Mouse (Mus musculus) mouse trophoblast stem cell (cell line): ENCODE data around the gene Ugcg.

Source experiments
- in situ Hi-C, 2 experiments: fragments of 300-500 bp; cut with MseI, MboI; formaldehyde crosslinking; loops; 2 replicates in 1 of 2; 3 replicates in 1 of 2; pipeline ENCODE4 v1.15.1; 2025

The Ugcg gene

GRCm38 (mm10) chr4:59224889-59225288 is 35.8 kb downstream of the Ugcg start:
- in situ Hi-C loops = no loop called here

- in situ Hi-C loops = no loop called here
Measured at GRCm38 (mm10) chr4:59227047-59227446, 38.0 kb downstream of the Ugcg start.

GRCm38 (mm10) chr4:59228951-59229350 is 39.9 kb downstream of the Ugcg start:
- in situ Hi-C loops = no loop called here

GRCm38 (mm10) chr4:59231266-59232055 is 42.4 kb downstream of the Ugcg start:
- in situ Hi-C loops = no loop called here

DNA sequence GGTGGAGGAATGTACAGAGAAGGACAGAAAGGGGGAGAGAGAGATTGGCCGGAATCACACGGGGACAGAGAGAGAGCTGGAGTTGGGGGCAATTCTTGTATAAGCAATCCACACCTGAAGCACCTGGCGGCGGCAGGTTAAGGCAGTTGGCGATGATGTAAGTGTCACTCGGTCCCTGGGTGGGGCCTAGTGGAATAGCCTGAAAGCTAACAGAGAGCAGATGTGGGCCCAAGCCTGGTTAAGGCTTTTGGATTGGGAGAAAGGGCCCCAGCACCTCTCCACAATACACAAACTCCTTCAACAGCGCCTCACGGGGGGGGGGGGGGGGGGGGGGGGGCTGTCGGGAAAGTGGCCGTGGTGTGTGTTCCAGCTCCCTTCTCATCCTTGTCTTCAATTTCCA is 45.0 kb downstream of the Ugcg start:
- in situ Hi-C loops = no loop called here

- in situ Hi-C loops = no loop called here
Measured at GRCm38 (mm10) chr4:59234451-59235216, 45.6 kb downstream of the Ugcg start.

DNA sequence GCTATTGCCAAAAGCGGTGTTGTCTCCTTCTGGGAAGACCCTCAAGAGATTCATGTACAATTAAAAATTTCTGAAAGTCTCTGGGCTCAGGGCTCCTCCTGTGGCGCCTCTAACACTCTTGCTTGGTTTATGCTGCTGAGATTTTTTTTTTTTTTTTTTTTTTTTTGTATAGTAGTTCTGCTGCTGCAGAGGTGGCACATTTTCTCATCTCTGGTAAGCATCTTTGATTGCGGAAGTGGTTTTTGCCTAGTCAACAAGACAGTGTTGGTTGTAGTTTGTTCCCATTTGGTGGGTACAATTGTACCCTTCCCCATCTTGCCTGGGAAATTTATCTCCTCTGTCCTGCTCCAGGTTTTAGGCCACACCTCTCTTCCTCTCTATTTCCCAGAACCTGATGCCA is 47.3 kb downstream of the Ugcg start:
- in situ Hi-C loops = no loop called here

GRCm38 (mm10) chr4:59238641-59239311 is 49.7 kb downstream of the Ugcg start:
- in situ Hi-C loops = no loop called here

- in situ Hi-C loops = no loop called here
Measured at GRCm38 (mm10) chr4:59239312-59239728, 50.3 kb downstream of the Ugcg start.

DNA sequence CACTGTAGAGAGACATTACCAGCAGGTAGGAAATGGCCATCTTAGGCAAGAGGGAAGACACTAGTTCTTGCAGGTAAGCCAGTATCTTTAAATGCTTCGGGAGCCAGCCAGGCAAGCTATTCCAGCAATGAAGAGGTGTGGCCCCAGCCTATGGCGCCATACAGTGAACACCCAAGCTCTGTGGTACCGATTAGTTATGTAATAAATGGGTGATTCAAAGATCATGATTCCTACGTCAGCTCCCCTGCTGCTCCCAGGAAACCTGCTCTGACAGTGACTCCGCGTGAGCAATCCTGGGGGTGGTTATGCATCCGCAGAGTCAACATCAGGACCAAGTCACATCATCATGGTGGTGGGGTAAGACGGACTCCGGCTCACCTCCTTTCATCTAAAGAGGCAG is 51.1 kb downstream of the Ugcg start:
- in situ Hi-C loops = no loop called here

GRCm38 (mm10) chr4:59241096-59241495 is 52.0 kb downstream of the Ugcg start:
- in situ Hi-C loops = no loop called here

DNA sequence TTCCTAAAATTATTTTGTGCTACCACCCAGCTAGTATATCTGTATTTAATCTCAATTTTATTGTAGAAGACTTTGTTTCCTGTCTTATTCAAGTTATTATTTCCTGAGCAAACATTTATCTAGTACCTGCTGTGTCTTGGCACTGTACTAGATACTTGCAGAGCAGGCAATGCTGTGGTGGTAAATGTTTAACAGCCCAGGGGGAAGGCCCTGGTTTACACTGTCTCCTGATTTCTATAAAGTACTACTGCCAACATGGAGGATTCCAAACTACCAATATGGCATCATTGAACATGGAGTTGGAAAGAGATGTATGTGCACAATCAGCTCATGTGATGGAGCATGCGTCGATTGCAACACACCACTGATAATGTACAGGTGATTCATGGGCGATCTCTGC is 53.2 kb downstream of the Ugcg start:
- in situ Hi-C loops = no loop called here

DNA sequence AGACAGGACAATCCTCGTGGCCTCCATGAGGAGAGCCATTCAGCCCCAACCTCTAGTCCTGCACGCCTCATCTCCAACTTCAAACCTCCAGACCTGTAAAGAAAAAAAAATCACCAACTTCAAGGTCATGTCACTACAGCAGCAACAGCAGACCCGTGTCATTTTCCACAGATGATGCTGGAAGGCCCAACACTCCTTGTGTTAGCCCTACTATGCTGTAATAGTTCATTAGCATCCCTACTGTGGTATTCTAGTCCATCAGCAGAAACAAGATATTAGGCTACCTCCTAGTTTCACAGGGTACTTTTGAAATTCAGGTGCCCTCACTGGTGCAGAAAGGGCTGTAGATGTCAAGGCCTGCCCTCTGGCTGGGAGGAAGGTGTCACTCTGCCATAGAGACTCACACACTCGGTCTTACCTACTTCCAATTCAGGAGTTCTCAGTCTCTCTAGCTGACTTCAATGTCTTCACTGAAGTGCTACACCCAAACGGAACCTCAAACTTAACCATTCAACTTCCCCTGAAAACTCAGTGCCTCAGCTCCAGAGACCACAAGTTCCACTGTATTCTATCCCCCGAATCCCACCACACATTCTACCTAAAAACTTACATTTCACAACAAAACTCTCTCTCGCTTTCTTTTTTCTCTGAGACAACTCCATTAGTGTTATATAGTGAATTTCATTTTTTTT is 54.9 kb downstream of the Ugcg start:
- in situ Hi-C loops = no loop called here

DNA sequence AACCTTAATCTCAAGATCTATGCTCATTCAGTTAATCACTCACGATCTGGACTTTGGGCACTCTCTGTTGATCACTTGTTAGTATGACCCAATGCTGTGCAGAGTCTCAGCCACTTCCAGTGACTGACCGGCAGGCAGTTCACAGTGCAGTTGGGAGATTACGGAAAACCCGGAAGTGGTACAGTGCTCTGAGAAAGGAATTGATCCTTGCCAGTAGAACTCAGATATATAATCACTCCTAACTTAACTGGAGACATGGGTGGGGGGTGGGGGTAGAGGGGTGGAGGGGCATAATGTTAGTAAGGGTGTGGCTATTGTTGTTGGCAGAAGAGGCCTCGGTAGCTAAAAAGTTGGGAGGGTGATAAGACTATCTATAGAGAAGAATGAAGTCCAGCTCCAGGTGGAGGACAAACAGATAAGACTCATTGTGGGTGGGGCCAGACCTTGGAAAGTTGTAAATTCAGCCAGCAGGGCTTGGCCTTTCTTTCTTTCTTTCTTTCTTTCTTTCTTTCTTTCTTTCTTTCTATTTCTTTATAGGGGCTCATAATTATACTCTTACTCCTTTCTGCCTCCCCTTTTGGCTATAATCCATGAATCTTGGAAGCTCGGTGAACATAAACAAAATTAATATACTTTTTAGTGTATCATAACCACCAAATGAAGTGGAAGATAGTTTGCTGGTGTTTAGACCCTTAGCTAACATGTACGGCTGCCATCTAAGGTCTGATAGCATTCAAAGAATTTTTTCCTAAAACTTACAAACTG is 55.9 kb downstream of the Ugcg start:
- in situ Hi-C loops = no loop called here

GRCm38 (mm10) chr4:59245776-59246175 is 56.7 kb downstream of the Ugcg start:
- in situ Hi-C loops = no loop called here

GRCm38 (mm10) chr4:59247545-59247944 is 58.5 kb downstream of the Ugcg start:
- in situ Hi-C loops = no loop called here

DNA sequence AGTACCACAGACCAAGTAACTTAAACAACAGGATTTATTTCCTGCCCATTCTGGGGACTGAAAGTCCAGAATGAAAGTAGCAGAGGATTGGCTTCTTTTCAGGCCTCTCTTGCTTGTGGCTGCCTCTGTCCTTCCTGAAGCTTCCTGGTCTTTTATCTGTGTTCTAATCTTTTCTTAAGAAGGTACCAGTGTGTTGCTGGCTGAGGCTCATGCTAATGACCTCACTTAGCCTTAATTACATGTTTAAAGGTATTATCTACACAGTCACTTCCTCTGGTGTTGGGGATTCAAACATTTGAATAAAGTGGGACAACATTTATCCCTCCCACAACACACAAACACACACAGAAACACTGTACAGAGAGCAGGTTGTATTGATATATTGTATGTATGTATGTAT is 59.0 kb downstream of the Ugcg start:
- in situ Hi-C loops = no loop called here

DNA sequence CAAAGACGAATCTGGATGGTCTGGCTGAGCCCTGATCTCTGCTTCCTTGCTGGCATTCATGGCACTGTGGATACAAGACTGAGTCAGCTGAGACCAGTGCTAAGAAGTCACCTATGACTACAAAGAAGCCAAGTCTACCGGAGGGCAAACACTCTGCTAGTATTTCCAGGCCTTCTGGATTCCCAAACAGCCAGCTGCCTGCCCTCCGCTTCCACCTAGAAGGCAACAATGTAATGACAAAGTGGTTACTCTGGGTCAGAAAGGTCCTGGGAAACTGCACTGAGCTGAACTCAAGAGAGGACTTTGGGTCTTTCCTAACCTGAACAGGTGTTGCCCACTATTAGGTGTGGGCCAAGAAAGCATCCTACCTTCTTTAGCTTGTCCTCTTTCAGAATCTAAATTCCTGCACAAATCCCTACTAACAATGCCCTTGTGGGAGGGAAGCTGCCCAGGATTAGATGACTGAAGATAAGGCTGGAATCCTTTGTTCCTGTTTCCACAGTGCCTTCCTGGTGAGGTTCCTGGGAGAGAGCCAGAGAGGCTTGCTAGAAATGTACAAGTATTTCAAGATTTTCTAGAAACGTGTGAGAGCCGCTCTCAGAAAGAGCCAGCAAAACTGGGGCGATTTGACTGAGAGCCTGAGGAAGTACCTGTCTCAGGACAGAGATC is 63.5 kb downstream of the Ugcg start:
- in situ Hi-C loops = no loop called here

GRCm38 (mm10) chr4:59253055-59253434 is 64.0 kb downstream of the Ugcg start:
- in situ Hi-C loops = no loop called here

DNA sequence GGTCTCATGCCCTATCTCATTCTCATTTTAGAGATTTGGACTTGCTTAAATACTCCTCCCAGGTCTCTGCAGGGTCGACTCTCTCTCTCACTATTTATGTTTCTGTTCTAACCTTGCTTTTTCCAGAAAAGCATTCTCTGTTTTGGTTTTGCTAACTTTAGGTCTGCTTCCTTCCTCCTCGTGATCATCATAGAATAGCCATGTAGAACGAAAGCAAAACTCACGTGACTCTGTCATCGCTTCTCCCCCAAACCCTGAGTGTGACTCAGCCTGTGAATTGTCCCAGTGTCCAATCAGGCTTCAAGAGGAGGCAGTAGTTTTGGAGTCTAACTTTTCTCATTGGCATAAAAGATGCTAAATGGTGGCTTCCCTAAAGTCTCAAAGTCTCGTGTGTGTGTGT is 65.3 kb downstream of the Ugcg start:
- in situ Hi-C loops = no loop called here

DNA sequence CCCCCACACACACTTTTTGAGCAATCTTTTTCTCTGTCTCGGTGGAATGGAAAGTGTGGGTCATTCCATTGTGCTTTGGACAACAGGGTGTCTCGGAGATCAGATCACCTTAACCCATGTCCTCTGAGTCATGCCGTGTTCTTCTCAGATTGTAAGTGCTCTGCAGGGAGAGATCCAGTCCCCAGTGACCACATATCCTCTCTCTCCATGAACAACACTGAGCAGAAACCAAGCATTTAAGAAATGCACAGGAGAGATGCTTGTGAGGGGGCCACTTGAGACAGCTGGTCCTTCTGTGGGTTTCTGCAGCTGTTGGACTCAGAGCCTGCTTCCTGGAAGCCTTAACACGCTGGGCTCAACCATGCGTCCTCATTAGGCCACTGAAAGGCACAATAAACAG is 66.9 kb downstream of the Ugcg start:
- in situ Hi-C loops = no loop called here
